Mouse (Mus musculus): ENCODE measurements around the gene Slc9a8. TPM values are rescaled to one million over a fixed set of nuclear protein-coding genes. Genes with fewer than 3 reads are reported as not detected.

Gene Slc9a8
- polyA plus RNA-seq, 1 experiment, result 47.7 TPM

- Histone ChIP-seq H3K27ac (ENCODE audit: insufficient read depth, low read length) (no peak overlapping the region; the same call in 1 of the 2 replicates), H3K4me3 (ENCODE audit: extremely low read depth, insufficient read depth, insufficient read length) (no peak overlapping the region), H3K36me3 (ENCODE audit: control insufficient read depth, insufficient read depth, low read length) (peaks cover 40% of the 10 kb centered on the region), H3K27me3 (ENCODE audit: control insufficient read depth, insufficient read depth, low read length) (no peaks in the 10 kb centered on the region), H3K4me1 (ENCODE audit: control insufficient read depth, insufficient read depth, insufficient read length) (no peaks in the 10 kb centered on the region)
- TF ChIP-seq CTCF (IDR thresholded peaks at IDR 0.05; ENCODE audit: extremely low read depth, insufficient read depth, insufficient read length, insufficient replicate concordance) (no peak), POLR2A (IDR thresholded peaks at IDR 0.05; ENCODE audit: low read depth, low read length) (no peak)
- DNase-seq (ENCODE audit: low read depth in 1 of 2, low spot score in 2 of 2), result no peak
- 76% methylated on average over 5 of the region's 5 CpGs for WGBS
Observed at GRCm38 (mm10) chr2:167456361-167457020, 35.0 kb downstream of the Slc9a8 start.

GRCm38 (mm10) chr2:167457213-167457612 is 35.7 kb downstream of the Slc9a8 start:
- no peak overlapping the region; the same call in 1 of the 2 replicates for H3K27ac ChIP-seq (ENCODE audit: insufficient read depth, low read length)
- H3K4me1 ChIP-seq (ENCODE audit: control insufficient read depth, insufficient read depth, insufficient read length), result no peaks in the 10 kb centered on the region
- no peak for TF ChIP-seq CTCF (IDR thresholded peaks at IDR 0.05; ENCODE audit: extremely low read depth, insufficient read depth, insufficient read length, insufficient replicate concordance)
- TF ChIP-seq POLR2A (IDR thresholded peaks at IDR 0.05; ENCODE audit: low read depth, low read length), result no peak
- H3K36me3 ChIP-seq (ENCODE audit: control insufficient read depth, insufficient read depth, low read length), result peaks cover 40% of the 10 kb centered on the region
- DNase-seq (ENCODE audit: low read depth in 1 of 2, low spot score in 2 of 2), result no peak
- no peaks in the 10 kb centered on the region for H3K27me3 ChIP-seq (ENCODE audit: control insufficient read depth, insufficient read depth, low read length)
- no peak overlapping the region for H3K4me3 ChIP-seq (ENCODE audit: extremely low read depth, insufficient read depth, insufficient read length)
- WGBS, result 62% methylated on average over 9 of the region's 9 CpGs

DNA sequence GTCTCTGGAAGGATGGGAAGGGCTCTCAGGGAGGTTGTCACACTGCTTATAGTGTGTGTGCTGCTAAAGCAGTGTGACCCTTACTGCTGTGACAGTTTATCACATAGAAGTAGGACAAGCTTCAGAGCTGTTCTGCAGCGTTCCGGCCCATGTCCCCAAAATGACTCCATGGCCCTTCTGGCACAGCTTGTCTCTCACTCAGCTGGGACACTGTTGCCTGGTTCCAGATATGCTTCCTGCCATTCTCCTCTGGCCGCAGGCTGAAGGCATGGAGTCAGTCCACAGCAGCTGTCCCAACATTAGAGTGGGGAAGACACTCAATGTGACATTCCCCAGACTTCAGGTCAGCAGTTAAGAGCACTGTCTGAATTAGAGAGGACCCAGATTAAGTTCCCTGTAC is 37.0 kb downstream of the Slc9a8 start:
- Histone ChIP-seq H3K4me1 (ENCODE audit: control insufficient read depth, insufficient read depth, insufficient read length) (no peaks in the 10 kb centered on the region), H3K4me3 (ENCODE audit: extremely low read depth, insufficient read depth, insufficient read length) (no peak overlapping the region), H3K36me3 (ENCODE audit: control insufficient read depth, insufficient read depth, low read length) (peaks cover 35% of the 10 kb centered on the region), H3K27me3 (ENCODE audit: control insufficient read depth, insufficient read depth, low read length) (no peaks in the 10 kb centered on the region), H3K27ac (ENCODE audit: insufficient read depth, low read length) (no peak overlapping the region)
- WGBS, result 93% methylated on average over 3 of the region's 3 CpGs
- TF ChIP-seq CTCF (IDR thresholded peaks at IDR 0.05; ENCODE audit: extremely low read depth, insufficient read depth, insufficient read length, insufficient replicate concordance) (no peak), POLR2A (IDR thresholded peaks at IDR 0.05; ENCODE audit: low read depth, low read length) (no peak)
- no peak for DNase-seq (ENCODE audit: low read depth in 1 of 2, low spot score in 2 of 2)

- H3K36me3 ChIP-seq (ENCODE audit: control insufficient read depth, insufficient read depth, low read length), result peaks cover 30% of the 10 kb centered on the region
- TF ChIP-seq CTCF (IDR thresholded peaks at IDR 0.05; ENCODE audit: extremely low read depth, insufficient read depth, insufficient read length, insufficient replicate concordance) (no peak), POLR2A (IDR thresholded peaks at IDR 0.05; ENCODE audit: low read depth, low read length) (no peak)
Observed at GRCm38 (mm10) chr2:167459071-167459865, 37.8 kb downstream of the Slc9a8 start.

GRCm38 (mm10) chr2:167462954-167463353 is 41.4 kb downstream of the Slc9a8 start:
- H3K36me3 ChIP-seq (ENCODE audit: control insufficient read depth, insufficient read depth, low read length), result peaks cover 21% of the 10 kb centered on the region
- no peak overlapping the region for H3K27ac ChIP-seq (ENCODE audit: insufficient read depth, low read length)
- no peak overlapping the region for H3K4me3 ChIP-seq (ENCODE audit: extremely low read depth, insufficient read depth, insufficient read length)
- DNase-seq (ENCODE audit: low read depth in 1 of 2, low spot score in 2 of 2), result peak in 1 of 2 experiments; percentile 46
- no peaks in the 10 kb centered on the region for H3K4me1 ChIP-seq (ENCODE audit: control insufficient read depth, insufficient read depth, insufficient read length)
- 76% methylated on average over 6 of the region's 6 CpGs for WGBS
- H3K27me3 ChIP-seq (ENCODE audit: control insufficient read depth, insufficient read depth, low read length), result no peaks in the 10 kb centered on the region
- no peak for TF ChIP-seq POLR2A (IDR thresholded peaks at IDR 0.05; ENCODE audit: low read depth, low read length)
- TF ChIP-seq CTCF (IDR thresholded peaks at IDR 0.05; ENCODE audit: extremely low read depth, insufficient read depth, insufficient read length, insufficient replicate concordance), result peak; percentile 74; the same call in 1 of the 2 replicates

More at GRCm38 (mm10) chr2:167459071-167459865, 37.8 kb downstream of the Slc9a8 start:
- 98% methylated on average over 6 of the region's 6 CpGs for WGBS
- no peak overlapping the region for H3K4me3 ChIP-seq (ENCODE audit: extremely low read depth, insufficient read depth, insufficient read length)
- H3K27me3 ChIP-seq (ENCODE audit: control insufficient read depth, insufficient read depth, low read length), result no peaks in the 10 kb centered on the region
- no peaks in the 10 kb centered on the region for H3K4me1 ChIP-seq (ENCODE audit: control insufficient read depth, insufficient read depth, insufficient read length)
- no peak overlapping the region for H3K27ac ChIP-seq (ENCODE audit: insufficient read depth, low read length)
- DNase-seq (ENCODE audit: low read depth in 1 of 2, low spot score in 2 of 2), result no peak

- no peak for DNase-seq (ENCODE audit: low read depth in 1 of 2, low spot score in 2 of 2)
- no peaks in the 10 kb centered on the region for H3K4me1 ChIP-seq (ENCODE audit: control insufficient read depth, insufficient read depth, insufficient read length)
- TF ChIP-seq POLR2A (IDR thresholded peaks at IDR 0.05; ENCODE audit: low read depth, low read length) (no peak), CTCF (IDR thresholded peaks at IDR 0.05; ENCODE audit: extremely low read depth, insufficient read depth, insufficient read length, insufficient replicate concordance) (no peak)
- no peak overlapping the region for H3K27ac ChIP-seq (ENCODE audit: insufficient read depth, low read length)
- peaks cover 27% of the 10 kb centered on the region for H3K36me3 ChIP-seq (ENCODE audit: control insufficient read depth, insufficient read depth, low read length)
- no peak overlapping the region for H3K4me3 ChIP-seq (ENCODE audit: extremely low read depth, insufficient read depth, insufficient read length)
- 92% methylated on average over 5 of the region's 5 CpGs for WGBS
- no peaks in the 10 kb centered on the region for H3K27me3 ChIP-seq (ENCODE audit: control insufficient read depth, insufficient read depth, low read length)
Observed at GRCm38 (mm10) chr2:167463802-167464201, 42.3 kb downstream of the Slc9a8 start.

Measured in spleen, adult 2 months (tissue).